Mouse (Mus musculus): ENCODE measurements around the gene Cdk14.

- TF ChIP-seq POLR2A (IDR thresholded peaks at IDR 0.05; ENCODE audit: low read depth, low read length) (peak; percentile 12; the same call in 1 of the 2 replicates), CTCF (IDR thresholded peaks at IDR 0.05; ENCODE audit: extremely low read depth, insufficient read depth, insufficient read length, insufficient replicate concordance) (no peak)
These were observed at the start of gene Cdk14 for GRCm38 (mm10) chr5:5419992-5420455.

Measured in spleen, adult 2 months (tissue).